Mouse (Mus musculus) T-helper 1 cell (primary cell): ENCODE measurements around the gene Cdyl2.

Source experiments
- in situ Hi-C: fragments of 300-600 bp; cut with MboI, MseI; formaldehyde crosslinking; loops from one replicate; pipeline ENCODE4 v1.15.1; 2025; ENCODE audit warnings: high pct_unique_total_duplicates

Gene Cdyl2

GRCm38 (mm10) chr8:116673052-116673451, 59.7 kb downstream of the Cdyl2 start:
- in situ Hi-C loops, result loop anchor here (10.0 kb wide), 1 partner anchor 568 kb away; no protein-coding TSS in a partner anchor

GRCm38 (mm10) chr8:116671543-116671942, 61.2 kb downstream of the Cdyl2 start:
- in situ Hi-C loops, result loop anchor here (10.0 kb wide), 1 partner anchor 567 kb away; no protein-coding TSS in a partner anchor

GRCm38 (mm10) chr8:116670604-116671003, 62.2 kb downstream of the Cdyl2 start:
- in situ Hi-C loops, result loop anchor here (10.0 kb wide), 1 partner anchor 566 kb away; no protein-coding TSS in a partner anchor

- in situ Hi-C loops, result loop anchor here (5.0 kb wide), 1 partner anchor 73 kb away; no protein-coding TSS in a partner anchor
Measured at GRCm38 (mm10) chr8:116668977-116669376, 63.8 kb downstream of the Cdyl2 start.

GRCm38 (mm10) chr8:116666781-116667325, 65.9 kb downstream of the Cdyl2 start:
- in situ Hi-C loops, result loop anchor here (5.0 kb wide), 1 partner anchor 75 kb away; no protein-coding TSS in a partner anchor

- in situ Hi-C loops, result no loop called here
Measured at GRCm38 (mm10) chr8:116661521-116661920, 71.3 kb downstream of the Cdyl2 start.

GRCm38 (mm10) chr8:116656811-116657210, 76.0 kb downstream of the Cdyl2 start:
- in situ Hi-C loops, result no loop called here

GRCm38 (mm10) chr8:116654881-116655280, 77.9 kb downstream of the Cdyl2 start:
- in situ Hi-C loops, result no loop called here

GRCm38 (mm10) chr8:116652949-116653348, 79.8 kb downstream of the Cdyl2 start:
- in situ Hi-C loops, result no loop called here

GRCm38 (mm10) chr8:116649975-116650725, 82.6 kb downstream of the Cdyl2 start:
- in situ Hi-C loops, result loop anchor here (10.0 kb wide), 1 partner anchor 85 kb away; the partner anchor contains the start of gene Cdyl2

- in situ Hi-C loops, result loop anchor here (10.0 kb wide), 1 partner anchor 89 kb away; the partner anchor contains the start of gene Cdyl2
Measured at GRCm38 (mm10) chr8:116645376-116645775, 87.4 kb downstream of the Cdyl2 start.

- in situ Hi-C loops, result loop anchor here (10.0 kb wide), 1 partner anchor 94 kb away; the partner anchor contains the start of gene Cdyl2
Measured at GRCm38 (mm10) chr8:116640925-116641324, 91.9 kb downstream of the Cdyl2 start.

- in situ Hi-C loops, result no loop called here
Measured at GRCm38 (mm10) chr8:116637998-116638397, 94.8 kb downstream of the Cdyl2 start.

- in situ Hi-C loops, result no loop called here
Measured at GRCm38 (mm10) chr8:116637193-116637592, 95.6 kb downstream of the Cdyl2 start.

GRCm38 (mm10) chr8:116636396-116636795, 96.4 kb downstream of the Cdyl2 start:
- in situ Hi-C loops, result no loop called here

- in situ Hi-C loops, result no loop called here
Measured at GRCm38 (mm10) chr8:116635972-116636371, 96.8 kb downstream of the Cdyl2 start.

- in situ Hi-C loops, result no loop called here
Measured at GRCm38 (mm10) chr8:116635261-116635660, 97.5 kb downstream of the Cdyl2 start.

GRCm38 (mm10) chr8:116634436-116634835, 98.4 kb downstream of the Cdyl2 start:
- in situ Hi-C loops, result no loop called here

- in situ Hi-C loops, result no loop called here
Measured at GRCm38 (mm10) chr8:116633470-116634150, 99.2 kb downstream of the Cdyl2 start.

GRCm38 (mm10) chr8:116630066-116630465, 102.7 kb downstream of the Cdyl2 start:
- in situ Hi-C loops, result no loop called here

- in situ Hi-C loops, result no loop called here
Measured at GRCm38 (mm10) chr8:116628975-116629374, 103.8 kb downstream of the Cdyl2 start.

- in situ Hi-C loops, result no loop called here
Measured at GRCm38 (mm10) chr8:116627854-116628479, 104.8 kb downstream of the Cdyl2 start.
